Mouse (Mus musculus) lung, embryonic 14.5 days (tissue): ENCODE results near the gene Erbb3. TPM values are rescaled to one million over a fixed set of nuclear protein-coding genes. Genes with fewer than 3 reads are reported as not detected.
"Not testable (repeated sequence)": the region's sequence is repeated elsewhere in the genome, so short reads cannot be mapped to it uniquely, and the experiment has no call there.

ENCODE experiments used
- ATAC-seq: fragments of 200-750 bp; cut with Nextera tagmentation; 2 replicates; pipeline ENCODE4 v1.8.0; 2017; ENCODE audit warnings: mild to moderate bottlenecking, moderate TSS enrichment, moderate library complexity; ENCODE audit not compliant: insufficient read depth
- DNase-seq: peaks from one replicate; pipeline ENCODE4 v3.0.0-alpha.2; 2015
- H3K27ac ChIP-seq: fragments of 300-500 bp; sonication (generic); 2 replicates; pipeline ENCODE4 v1.5.1; 2014; ENCODE audit warnings: low read depth, mild to moderate bottlenecking, moderate library complexity
- H3K27me3 ChIP-seq: fragments of 300-500 bp; sonication (generic); 2 replicates; pipeline ENCODE4 v1.6.1; 2014; ENCODE audit warnings: low read length, control low read depth; ENCODE audit not compliant: insufficient read depth
- H3K36me3 ChIP-seq: fragments of 300-500 bp; sonication (generic); 2 replicates; pipeline ENCODE4 v1.6.1; 2014; ENCODE audit warnings: control low read depth; ENCODE audit not compliant: insufficient read depth
- H3K4me1 ChIP-seq: fragments of 300-500 bp; sonication (generic); 2 replicates; pipeline ENCODE4 v1.6.1; 2014; ENCODE audit warnings: antibody characterized with exemption, control low read depth; ENCODE audit not compliant: insufficient read depth
- H3K4me2 ChIP-seq: fragments of 300-500 bp; sonication (generic); 2 replicates; pipeline ENCODE4 v1.6.1; 2014; ENCODE audit warnings: mild to moderate bottlenecking
- H3K4me3 ChIP-seq: fragments of 300-500 bp; sonication (generic); 2 replicates; pipeline ENCODE4 v1.5.1; 2014; ENCODE audit warnings: low read depth, low read length
- H3K9ac ChIP-seq: fragments of 300-500 bp; sonication (generic); 2 replicates; pipeline ENCODE4 v1.6.1; 2014
- H3K9me3 ChIP-seq: fragments of 300-500 bp; sonication (generic); 2 replicates; pipeline ENCODE4 v1.6.1; 2016; ENCODE audit warnings: low read depth, low read length, control low read depth
- CTCF ChIP-seq: IDR thresholded peaks from 2 replicates; pipeline ENCODE4 v1.5.1; 2016; ENCODE audit warnings: antibody characterized with exemption, low read depth
- WGBS: fragments of 180-500 bp; shearing (Covaris S2); extraction: QIAGEN DNeasy Blood & Tissue Kit; methylation state at CpG from one replicate; pipeline ENCODE4 v1.1.7; 2014; 5-methylcytosine and 5-hydroxymethylcytosine counted together
- polyA plus RNA-seq: library from polyadenylated mRNA; unstranded; fragments of >200 nt; fragmentation: Nextera tagmentation; extraction: Ambion mirVana; gene quantifications from 2 replicates; pipeline ENCODE4 v1.2.1, GENCODE M21; 2014

Gene Erbb3
- polyA plus RNA-seq, 1 experiment from 2014 or later, result 22.9 TPM

DNA sequence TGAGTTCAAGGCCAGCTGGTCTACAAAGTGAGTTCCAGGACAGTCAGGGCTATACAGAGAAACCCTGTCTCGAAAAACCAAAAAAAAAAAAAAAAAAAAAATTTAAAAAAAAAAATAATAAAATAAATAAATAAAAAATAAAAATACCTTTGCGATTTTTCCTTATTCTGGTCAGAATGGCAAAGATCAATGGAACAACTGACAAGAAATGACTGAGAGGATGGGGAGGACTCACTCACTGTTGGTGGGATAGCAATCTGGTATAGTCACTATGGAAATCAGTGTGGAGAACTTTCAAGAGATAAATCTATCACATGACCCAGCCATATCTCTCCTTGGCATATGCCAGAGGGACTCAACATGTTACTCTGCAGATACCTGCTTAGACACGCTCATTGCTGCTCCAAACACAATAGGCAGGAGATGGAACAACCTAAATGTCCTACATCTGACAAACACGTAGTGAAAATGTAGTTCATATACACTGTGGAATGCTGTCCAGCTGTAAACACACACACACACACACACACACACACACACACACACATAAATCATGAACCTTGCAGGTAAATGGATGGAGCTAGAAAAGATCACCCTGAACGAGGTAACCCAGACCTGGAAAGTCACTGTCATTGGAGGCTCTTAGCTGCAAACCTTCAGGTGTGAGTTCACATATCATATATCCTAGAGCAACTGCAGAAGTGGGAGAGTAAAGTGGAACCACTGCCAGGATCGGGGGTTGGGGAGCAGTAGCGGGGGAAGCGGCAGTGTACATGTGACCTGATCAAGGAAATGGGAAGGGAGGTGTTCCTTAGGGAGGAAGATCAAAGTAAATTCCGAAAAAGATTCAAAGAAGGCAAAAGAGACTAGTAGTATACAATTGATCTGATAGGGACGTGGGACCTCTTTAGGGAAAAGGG, 38.2 kb upstream of the Erbb3 start:
- no peak for TF ChIP-seq CTCF
- no peak for DNase-seq
- WGBS, result 74% methylated on average over 10 of the region's 10 CpGs
- Histone ChIP-seq H3K9ac (no peak overlapping the region), H3K4me3 (no peak overlapping the region), H3K4me1 (no peaks in the 10 kb centered on the region), H3K27ac (no peak overlapping the region), H3K36me3 (peaks cover 28% of the 10 kb centered on the region), H3K27me3 (no peaks in the 10 kb centered on the region), H3K9me3 (no peaks in the 10 kb centered on the region), H3K4me2 (no peak overlapping the region)
- no peak for ATAC-seq

DNA sequence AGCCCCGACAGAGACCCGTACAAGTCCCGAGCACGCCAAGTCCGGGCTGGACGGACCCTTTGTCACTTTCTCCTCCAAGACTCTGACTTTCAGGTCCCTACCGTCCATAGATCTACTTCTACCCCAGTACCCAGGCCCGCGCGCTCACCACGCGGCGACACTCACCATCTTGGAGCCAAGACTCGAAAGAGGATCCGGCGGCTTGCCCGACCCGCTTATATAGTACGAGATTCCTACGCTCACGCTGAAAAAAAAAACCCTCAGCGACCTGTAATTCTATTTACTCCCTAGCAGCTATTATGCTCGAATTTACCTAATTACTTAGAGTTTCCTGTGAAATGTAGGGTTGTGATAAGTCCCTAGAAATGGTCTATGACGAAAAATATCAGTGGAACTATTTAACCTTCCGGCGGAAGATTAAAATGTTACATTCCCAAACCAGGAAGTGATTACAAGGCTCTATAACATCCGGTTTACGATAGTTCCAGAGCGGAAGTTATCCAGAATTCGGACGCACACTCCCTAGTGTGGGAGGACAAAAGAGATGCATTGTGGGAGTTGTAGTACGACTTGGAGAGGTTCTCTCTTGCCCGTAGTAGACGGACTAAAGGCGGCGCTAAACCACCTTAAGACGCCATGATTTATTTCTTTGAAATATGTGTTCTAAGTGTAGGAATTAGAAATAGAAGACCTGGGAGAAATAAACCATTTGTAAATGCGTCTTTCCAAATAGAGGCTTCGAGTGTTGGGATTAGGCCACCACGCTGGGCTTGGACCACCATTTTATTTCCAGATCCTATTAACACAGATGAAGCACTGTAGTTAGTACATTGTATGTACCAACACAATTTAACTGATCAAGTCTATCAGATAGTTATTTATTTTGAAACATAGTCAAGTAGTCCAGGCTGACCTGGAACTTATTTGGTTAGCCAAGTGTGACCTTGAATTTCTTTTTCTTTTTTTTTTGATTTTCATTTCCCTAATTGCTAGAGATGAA, 37.2 kb upstream of the Erbb3 start, which contains the start of gene Rps26:
Gene Rps26, minus strand, starts transcription at position 437 of the 1,000 bp plus-strand sequence.
- Histone ChIP-seq H3K9ac (peak within 1 kb of the TSS; percentile 94), H3K4me3 (peak within 1 kb of the TSS; percentile 73), H3K36me3 (peaks cover 29% of the 10 kb centered on the region), H3K27me3 (no peaks in the 10 kb centered on the region), H3K4me1 (no peaks in the 10 kb centered on the region), H3K9me3 (no peaks in the 10 kb centered on the region), H3K4me2 (peak within 1 kb of the TSS; percentile 97), H3K27ac (peak within 1 kb of the TSS; percentile 75)
- ATAC-seq (peak; percentile 97), DNase-seq (peak; percentile 99)
- peak; percentile 54 for TF ChIP-seq CTCF
- under 1% methylated on average over 40 of the region's 40 CpGs for WGBS

DNA sequence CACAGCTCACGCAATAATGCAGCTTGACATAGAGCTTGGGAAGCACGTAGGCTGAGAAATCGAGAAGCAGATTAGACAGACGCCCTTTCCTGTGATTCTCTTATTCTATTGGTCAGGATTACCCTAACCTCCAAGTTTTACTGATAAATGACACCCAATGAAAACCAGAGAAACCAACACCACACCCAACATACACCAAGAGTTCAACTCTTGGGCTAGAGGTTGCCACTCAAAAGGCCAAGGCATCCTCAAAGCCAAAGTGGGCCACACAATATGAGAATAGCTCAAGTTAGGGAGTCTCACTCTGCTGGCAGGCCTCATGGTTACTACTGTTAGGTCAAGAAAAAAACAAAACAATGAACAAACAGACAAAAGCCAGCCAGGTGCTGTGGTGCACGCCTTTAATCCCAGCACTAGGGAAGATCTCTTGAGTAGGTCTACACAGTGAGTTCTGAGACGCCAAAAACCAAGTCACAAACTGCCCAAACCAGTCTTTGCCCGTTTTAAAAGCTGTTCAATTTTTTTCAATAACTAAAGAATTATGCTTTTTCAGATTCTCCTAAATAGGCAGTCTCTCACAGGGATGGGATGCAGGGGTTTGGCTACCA, 35.9 kb upstream of the Erbb3 start:
- peak overlapping the region; percentile 75 for H3K27ac ChIP-seq
- ATAC-seq (no peak), DNase-seq (no peak)
- peak overlapping the region; percentile 94 for H3K9ac ChIP-seq
- no peak for TF ChIP-seq CTCF
- H3K4me3 ChIP-seq, result peak overlapping the region; percentile 73
- no peaks in the 10 kb centered on the region for H3K9me3 ChIP-seq
- no peaks in the 10 kb centered on the region for H3K4me1 ChIP-seq
- WGBS, result 36% methylated on average over 7 of the region's 7 CpGs
- no peaks in the 10 kb centered on the region for H3K27me3 ChIP-seq
- peaks cover 29% of the 10 kb centered on the region for H3K36me3 ChIP-seq
- H3K4me2 ChIP-seq, result peak overlapping the region; percentile 97

DNA sequence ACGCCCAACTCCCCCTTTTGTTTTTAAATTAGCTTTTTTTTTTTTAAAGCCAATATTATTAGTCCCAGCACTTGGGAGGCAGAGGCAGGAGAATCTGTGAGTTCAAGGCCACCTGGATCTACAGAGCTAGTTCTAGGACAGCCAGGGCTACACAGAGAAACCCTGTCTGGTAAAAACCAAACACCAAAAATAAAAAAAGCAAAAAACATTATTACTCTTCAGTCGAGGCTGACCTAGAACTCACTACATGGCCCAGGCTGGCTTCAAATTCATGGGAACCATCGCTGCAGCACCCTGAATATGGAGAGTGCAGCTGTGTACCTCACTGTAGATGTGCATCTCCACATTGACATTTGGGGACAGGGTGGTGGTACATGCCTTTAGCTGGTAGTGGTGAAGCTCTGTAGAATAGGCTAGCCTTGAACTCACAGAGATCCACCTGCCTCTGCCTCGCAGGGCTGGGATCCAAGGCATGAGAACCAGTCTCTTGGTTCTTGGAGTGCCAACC, 33.7 kb upstream of the Erbb3 start:
- H3K27ac ChIP-seq, ATAC-seq, H3K4me2 ChIP-seq, H3K9me3 ChIP-seq, H3K4me3 ChIP-seq, H3K27me3 ChIP-seq, DNase-seq, H3K4me1 ChIP-seq, H3K9ac ChIP-seq: not testable (repeated sequence)
- 82% methylated on average over 4 of the region's 4 CpGs for WGBS
- H3K36me3 ChIP-seq, result peaks cover 29% of the 10 kb centered on the region

DNA sequence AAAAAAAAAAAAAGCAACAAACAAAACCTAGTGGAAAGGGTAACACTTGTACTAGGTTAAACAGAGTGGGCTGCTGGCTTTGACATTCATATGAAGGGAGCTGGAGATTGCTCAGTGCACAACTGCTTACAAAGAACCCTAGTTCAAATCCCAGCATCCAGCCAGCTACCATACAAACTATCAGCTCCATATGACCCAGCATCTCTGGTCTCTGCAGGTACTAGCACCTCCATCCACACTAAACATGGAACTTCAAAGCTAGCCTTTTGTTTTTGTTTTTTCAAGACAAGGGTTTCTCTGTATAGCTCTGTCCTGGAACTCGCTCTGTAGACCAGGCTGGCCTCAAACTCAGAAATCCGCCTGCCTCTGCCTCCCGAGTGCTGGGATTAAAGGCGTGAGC, 33.2 kb upstream of the Erbb3 start:
- H3K4me2 ChIP-seq, result no peak overlapping the region
- no peak for TF ChIP-seq CTCF
- no peaks in the 10 kb centered on the region for H3K27me3 ChIP-seq
- no peak overlapping the region for H3K4me3 ChIP-seq
- peaks cover 29% of the 10 kb centered on the region for H3K36me3 ChIP-seq
- 87% methylated on average over 4 of the region's 4 CpGs for WGBS
- H3K27ac ChIP-seq, result no peak overlapping the region
- DNase-seq (no peak), ATAC-seq (no peak)
- H3K4me1 ChIP-seq, result no peaks in the 10 kb centered on the region
- H3K9me3 ChIP-seq, result no peaks in the 10 kb centered on the region
- H3K9ac ChIP-seq, result no peak overlapping the region

- no peak for ATAC-seq
- DNase-seq, result peak; percentile 58
- H3K27ac ChIP-seq, result no peak overlapping the region
- H3K4me2 ChIP-seq, result no peak overlapping the region
- peaks cover 29% of the 10 kb centered on the region for H3K36me3 ChIP-seq
- TF ChIP-seq CTCF, result peak; percentile 46
- H3K27me3 ChIP-seq, result no peaks in the 10 kb centered on the region
- no peaks in the 10 kb centered on the region for H3K9me3 ChIP-seq
- H3K4me1 ChIP-seq, result no peaks in the 10 kb centered on the region
- no peak overlapping the region for H3K4me3 ChIP-seq
- WGBS, result 70% methylated on average over 3 of the region's 3 CpGs
- H3K9ac ChIP-seq, result no peak overlapping the region
Observed at GRCm38 (mm10) chr10:128621986-128622520, 32.6 kb upstream of the Erbb3 start.
